Mouse (Mus musculus) layer of hippocampus, adult 11-12 months (tissue): ENCODE data around the gene Gm21962.

Experiments used
- DNase-seq: peaks from one replicate; pipeline ENCODE4 v3.0.0; 2022; ENCODE audit warnings: low spot score

The Gm21962 gene

GRCm38 (mm10) chr3:137716573-137717157, 45.3 kb downstream of the Gm21962 start:
- no peak for DNase-seq
